Mouse (Mus musculus): ENCODE measurements around the gene Atl2.

Gene Atl2

GRCm38 (mm10) chr17:79824406-79824805 is 71.5 kb downstream of the Atl2 start:
- ATAC-seq (ENCODE audit: low TSS enrichment), result peak; percentile 72

GRCm38 (mm10) chr17:79818884-79819283 is 77.0 kb downstream of the Atl2 start:
- ATAC-seq (ENCODE audit: low TSS enrichment), result no peak

GRCm38 (mm10) chr17:79817995-79818394 is 77.9 kb downstream of the Atl2 start:
- no peak for ATAC-seq (ENCODE audit: low TSS enrichment)

- ATAC-seq (ENCODE audit: low TSS enrichment), result no peak
Observed at GRCm38 (mm10) chr17:79817551-79817950, 78.4 kb downstream of the Atl2 start.

GRCm38 (mm10) chr17:79816896-79817295 is 79.0 kb downstream of the Atl2 start:
- ATAC-seq (ENCODE audit: low TSS enrichment), result no peak

GRCm38 (mm10) chr17:79810421-79810820 is 85.5 kb downstream of the Atl2 start:
- ATAC-seq (ENCODE audit: low TSS enrichment), result no peak

GRCm38 (mm10) chr17:79809491-79810316 is 86.2 kb downstream of the Atl2 start:
- ATAC-seq (ENCODE audit: low TSS enrichment), result no peak

- ATAC-seq (ENCODE audit: low TSS enrichment), result no peak
Observed at GRCm38 (mm10) chr17:79807237-79807930, 88.5 kb downstream of the Atl2 start.

GRCm38 (mm10) chr17:79804747-79805146 is 91.2 kb downstream of the Atl2 start:
- ATAC-seq (ENCODE audit: low TSS enrichment), result no peak

- no peak for ATAC-seq (ENCODE audit: low TSS enrichment)
Observed at GRCm38 (mm10) chr17:79802056-79802455, 93.9 kb downstream of the Atl2 start.

- ATAC-seq (ENCODE audit: low TSS enrichment), result no peak
Observed at GRCm38 (mm10) chr17:79798831-79799230, 97.1 kb downstream of the Atl2 start.
